Mouse (Mus musculus) forebrain, embryonic 13.5 days (tissue): ENCODE data around the gene Mia. TPM values are rescaled to one million over a fixed set of nuclear protein-coding genes. Genes with fewer than 3 reads are reported as not detected.

Source experiments
- ATAC-seq: fragments of 200-750 bp; cut with Nextera tagmentation; 2 replicates; pipeline ENCODE4 v1.8.0; 2017
- H3K27ac ChIP-seq: fragments of 300-500 bp; sonication (generic); 2 replicates; pipeline ENCODE4 v1.5.1; 2015; ENCODE audit warnings: inconsistent platforms, mild to moderate bottlenecking, moderate library complexity
- H3K27me3 ChIP-seq: fragments of 300-500 bp; sonication (generic); 2 replicates; pipeline ENCODE4 v1.6.1; 2015; ENCODE audit warnings: mild to moderate bottlenecking, inconsistent platforms
- H3K36me3 ChIP-seq: fragments of 300-500 bp; sonication (generic); 2 replicates; pipeline ENCODE4 v1.6.1; 2015; ENCODE audit warnings: mild to moderate bottlenecking, inconsistent platforms; ENCODE audit not compliant: poor library complexity, severe bottlenecking
- H3K4me1 ChIP-seq: fragments of 300-500 bp; sonication (generic); 2 replicates; pipeline ENCODE4 v1.6.1; 2015; ENCODE audit warnings: inconsistent platforms
- H3K4me2 ChIP-seq: fragments of 300-500 bp; sonication (generic); 2 replicates; pipeline ENCODE4 v1.6.1; 2015; ENCODE audit warnings: inconsistent platforms, mild to moderate bottlenecking, moderate library complexity
- H3K4me3 ChIP-seq: fragments of 300-500 bp; sonication (generic); 2 replicates; pipeline ENCODE4 v1.5.1; 2015; ENCODE audit warnings: mild to moderate bottlenecking, inconsistent platforms
- H3K9ac ChIP-seq: fragments of 300-500 bp; sonication (generic); 2 replicates; pipeline ENCODE4 v1.6.1; 2015; ENCODE audit warnings: mild to moderate bottlenecking, inconsistent platforms
- H3K9me3 ChIP-seq: fragments of 300-500 bp; sonication (generic); replicated peaks from 2 replicates; pipeline ENCODE4 v1.6.1; 2016; ENCODE audit warnings: inconsistent platforms
- WGBS: fragments of 180-500 bp; shearing (Covaris S2); methylation state at CpG from one replicate; pipeline ENCODE4 v1.1.7; 2015; 5-methylcytosine and 5-hydroxymethylcytosine counted together
- polyA plus RNA-seq: library from polyadenylated mRNA; unstranded; fragments of >200 nt; fragmentation: Nextera tagmentation; extraction: Ambion mirVana; gene quantifications from 2 replicates; pipeline ENCODE4 v1.2.1, GENCODE M21; 2015

The Mia gene
- polyA plus RNA-seq, 1 experiment from 2014 or later, result 4.3 TPM

DNA sequence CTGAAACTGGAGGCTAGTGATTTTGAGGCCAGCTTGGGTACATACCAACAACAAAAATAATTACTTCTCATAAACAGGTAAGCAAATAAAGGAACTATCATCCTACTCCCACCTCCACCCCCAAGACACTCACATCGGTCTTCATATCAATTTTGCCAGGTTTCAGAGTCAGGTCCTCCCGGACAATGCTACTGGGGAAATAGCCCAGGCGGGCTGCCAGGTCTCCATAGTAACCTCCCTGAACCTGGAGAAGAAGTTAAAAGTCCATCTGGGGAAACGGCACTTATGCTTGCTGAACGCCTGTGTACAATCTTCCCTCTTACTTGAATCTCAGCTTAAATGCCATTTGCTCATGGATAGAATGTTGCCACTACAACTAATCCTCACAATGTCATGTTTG lies 921 bp downstream of the Mia start:
- Histone ChIP-seq H3K9ac (no peak overlapping the region), H3K27me3 (no peaks in the 10 kb centered on the region), H3K4me2 (no peak overlapping the region), H3K4me1 (peaks cover 18% of the 10 kb centered on the region), H3K4me3 (no peak overlapping the region), H3K36me3 (peaks cover 28% of the 10 kb centered on the region), H3K9me3 (no peaks in the 10 kb centered on the region), H3K27ac (no peak overlapping the region)
- ATAC-seq, result no peak
- 51% methylated on average over 5 of the region's 5 CpGs for WGBS

DNA sequence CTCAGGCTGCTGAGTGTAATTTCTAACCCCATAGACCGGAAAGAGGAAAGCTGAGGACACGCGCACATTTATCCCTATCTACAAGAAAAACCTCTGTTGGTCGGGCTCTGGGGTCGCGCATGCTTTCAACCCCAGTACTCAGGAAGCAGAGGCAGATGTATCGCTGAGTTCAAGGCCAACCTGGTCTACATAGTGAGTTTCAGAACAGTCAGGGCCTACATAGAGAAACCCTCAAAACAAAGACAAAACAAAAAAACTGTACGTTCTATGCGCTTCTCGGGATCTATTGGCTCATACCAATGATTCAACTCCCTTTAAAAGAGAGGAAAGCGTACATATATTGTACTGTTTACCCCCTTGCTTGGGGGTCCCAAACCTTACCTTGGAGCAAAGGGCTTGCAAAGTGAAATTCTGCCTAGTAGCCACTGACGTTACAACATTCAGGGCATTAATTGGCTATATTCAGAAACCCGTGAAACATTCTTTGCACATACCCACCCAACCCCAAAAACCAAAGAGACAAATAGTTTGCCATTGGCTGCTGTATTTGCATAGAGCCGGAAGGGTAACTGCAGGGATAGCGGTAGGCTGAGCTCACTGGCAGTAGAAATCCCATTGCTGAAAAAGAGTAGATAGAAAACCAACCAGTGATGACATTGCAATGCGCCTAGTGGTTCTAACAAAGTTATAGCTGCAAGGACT lies 1.6 kb downstream of the Mia start:
- H3K9me3 ChIP-seq, result no peaks in the 10 kb centered on the region
- no peaks in the 10 kb centered on the region for H3K27me3 ChIP-seq
- H3K4me3 ChIP-seq, result peak overlapping the region; percentile 61
- 50% methylated on average over 16 of the region's 16 CpGs for WGBS
- peak overlapping the region; percentile 56 for H3K4me2 ChIP-seq
- no peak; the same call in 1 of the 2 replicates for ATAC-seq
- peaks cover 18% of the 10 kb centered on the region for H3K4me1 ChIP-seq
- H3K27ac ChIP-seq, result peak overlapping the region; percentile 78
- peaks cover 28% of the 10 kb centered on the region for H3K36me3 ChIP-seq
- peak overlapping the region; percentile 57 for H3K9ac ChIP-seq

DNA sequence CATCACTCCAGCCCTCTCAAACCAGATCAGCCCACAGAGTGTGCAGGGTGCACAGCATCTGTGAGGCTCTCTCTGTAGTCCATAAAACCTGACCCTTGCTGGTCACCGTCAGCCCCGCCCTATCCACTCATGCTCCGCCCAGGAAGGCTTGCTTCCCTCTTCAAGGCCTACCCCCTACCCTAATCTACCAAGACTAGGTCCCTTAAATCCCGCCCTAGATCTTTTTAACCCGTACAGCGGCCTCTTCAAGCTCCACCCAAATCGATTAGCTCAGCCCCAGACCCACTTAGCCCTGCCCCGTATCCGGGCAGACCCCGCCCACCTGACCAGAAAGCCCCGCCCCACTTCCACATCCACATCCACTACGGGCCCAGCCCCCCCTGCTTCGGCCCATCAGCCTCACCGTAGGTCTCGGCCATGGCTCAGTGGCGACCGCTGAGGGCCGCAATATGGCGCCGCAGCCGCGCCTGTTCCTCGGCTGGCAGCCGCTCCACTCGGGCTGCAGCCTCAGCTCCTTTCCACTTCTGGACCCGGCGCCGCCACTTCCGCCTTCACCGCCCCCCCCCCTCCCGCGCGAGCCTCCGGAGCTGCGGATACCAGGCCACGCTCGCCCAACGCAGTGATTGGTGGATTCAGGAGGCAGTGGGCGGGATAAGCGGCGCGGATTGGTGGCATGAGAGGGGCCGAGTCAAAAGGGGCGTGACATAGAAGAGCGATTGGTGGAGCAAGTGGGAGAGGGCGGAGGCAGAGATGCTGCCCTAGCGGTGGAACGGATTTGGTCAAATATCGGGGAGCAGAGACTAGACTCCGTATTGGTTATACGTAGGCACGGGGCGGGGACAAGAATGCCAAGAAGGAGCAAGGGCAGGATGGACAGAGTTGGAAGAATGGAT lies 2.4 kb downstream of the Mia start, which contains the start of gene Rab4b:
Rab4b (minus strand) TSS at position 573 of the 893 bp plus-strand sequence.
- peak within 1 kb of the TSS; percentile 85 for H3K27ac ChIP-seq
- H3K4me3 ChIP-seq, result peak within 1 kb of the TSS; percentile 61
- no peaks in the 10 kb centered on the region for H3K27me3 ChIP-seq
- no peaks in the 10 kb centered on the region for H3K9me3 ChIP-seq
- peak; percentile 98 for ATAC-seq
- peaks cover 29% of the 10 kb centered on the region for H3K36me3 ChIP-seq
- H3K4me2 ChIP-seq, result peak within 1 kb of the TSS; percentile 56
- H3K4me1 ChIP-seq, result peaks cover 18% of the 10 kb centered on the region
- H3K9ac ChIP-seq, result peak within 1 kb of the TSS; percentile 57
- under 1% methylated on average over 51 of the region's 53 CpGs for WGBS

DNA sequence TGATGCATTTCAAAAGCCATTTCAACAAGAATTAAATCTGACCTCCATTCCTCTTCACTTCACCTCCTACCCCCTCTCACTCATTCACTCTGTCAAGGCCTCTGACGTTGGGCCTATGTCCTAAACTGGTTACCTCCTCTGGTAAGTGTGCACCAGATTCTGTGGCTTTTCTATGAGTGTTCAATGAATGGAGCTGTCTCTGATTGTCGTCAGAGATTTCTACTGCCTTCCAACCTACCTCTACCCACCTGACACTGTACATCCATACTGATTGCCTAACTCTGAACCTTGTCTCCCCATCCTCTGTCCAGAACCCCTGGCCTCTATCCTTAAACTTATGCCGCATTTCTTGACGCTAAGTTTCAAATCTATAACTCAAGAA lies 3.0 kb downstream of the Mia start:
- Histone ChIP-seq H3K9me3 (no peaks in the 10 kb centered on the region), H3K27me3 (no peaks in the 10 kb centered on the region), H3K4me2 (peak overlapping the region; percentile 56), H3K4me1 (peaks cover 18% of the 10 kb centered on the region), H3K27ac (peak overlapping the region; percentile 85), H3K4me3 (peak overlapping the region; percentile 61), H3K9ac (peak overlapping the region; percentile 54), H3K36me3 (peaks cover 29% of the 10 kb centered on the region)
- no peak; the same call in 1 of the 2 replicates for ATAC-seq
- 21% methylated on average over 4 of the region's 4 CpGs for WGBS

DNA sequence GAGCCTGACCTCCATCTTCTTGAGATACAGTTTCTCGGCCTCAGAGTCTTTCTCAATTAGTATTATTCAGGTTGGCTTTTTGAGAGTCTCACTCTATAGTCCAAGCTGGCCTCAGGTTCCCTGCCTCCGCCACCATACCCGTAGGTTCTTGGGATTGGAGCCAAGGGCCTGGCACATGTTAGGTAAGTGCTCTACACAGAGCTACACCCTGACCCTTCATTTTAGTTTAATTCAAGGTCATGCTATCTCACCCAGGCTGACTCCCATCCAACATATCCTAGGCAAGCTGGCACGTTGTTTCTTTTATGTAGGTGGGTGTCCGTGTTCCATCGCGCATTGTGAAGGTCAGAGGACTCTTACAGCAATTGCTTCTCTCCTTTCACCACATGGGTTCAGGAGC lies 6.1 kb downstream of the Mia start:
- no peak overlapping the region for H3K9ac ChIP-seq
- no peaks in the 10 kb centered on the region for H3K9me3 ChIP-seq
- H3K4me1 ChIP-seq, result peaks cover 14% of the 10 kb centered on the region
- H3K4me3 ChIP-seq, result no peak overlapping the region
- H3K27me3 ChIP-seq, result no peaks in the 10 kb centered on the region
- 93% methylated on average over 7 of the region's 7 CpGs for WGBS
- H3K27ac ChIP-seq, result no peak overlapping the region
- H3K36me3 ChIP-seq, result peaks cover 51% of the 10 kb centered on the region
- no peak overlapping the region for H3K4me2 ChIP-seq
- ATAC-seq, result no peak

DNA sequence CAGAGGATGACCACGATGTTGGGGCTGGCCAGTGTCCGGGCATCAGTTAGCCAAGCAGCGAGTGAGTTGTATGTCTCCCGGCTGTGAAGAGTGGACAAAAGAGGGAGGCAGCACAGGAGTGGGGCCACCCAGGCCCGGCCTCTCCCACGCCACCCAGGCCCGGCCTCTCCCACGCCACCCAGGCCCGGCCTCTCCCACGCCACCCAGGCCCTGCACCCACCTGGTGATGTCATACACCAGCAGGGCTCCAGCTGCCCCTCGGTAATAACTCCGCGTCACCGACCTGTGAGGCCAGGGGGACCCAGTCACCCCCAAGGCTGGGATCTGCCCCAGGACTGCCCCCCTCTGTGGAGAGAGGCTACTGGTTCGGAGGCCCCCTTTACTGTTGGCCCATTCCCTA lies 6.5 kb downstream of the Mia start:
- Histone ChIP-seq H3K36me3 (peaks cover 51% of the 10 kb centered on the region), H3K9me3 (no peaks in the 10 kb centered on the region), H3K4me3 (no peak overlapping the region), H3K27me3 (no peaks in the 10 kb centered on the region), H3K9ac (no peak overlapping the region), H3K4me2 (no peak overlapping the region), H3K27ac (no peak overlapping the region), H3K4me1 (peaks cover 12% of the 10 kb centered on the region)
- no peak for ATAC-seq
- 93% methylated on average over 15 of the region's 15 CpGs for WGBS

DNA sequence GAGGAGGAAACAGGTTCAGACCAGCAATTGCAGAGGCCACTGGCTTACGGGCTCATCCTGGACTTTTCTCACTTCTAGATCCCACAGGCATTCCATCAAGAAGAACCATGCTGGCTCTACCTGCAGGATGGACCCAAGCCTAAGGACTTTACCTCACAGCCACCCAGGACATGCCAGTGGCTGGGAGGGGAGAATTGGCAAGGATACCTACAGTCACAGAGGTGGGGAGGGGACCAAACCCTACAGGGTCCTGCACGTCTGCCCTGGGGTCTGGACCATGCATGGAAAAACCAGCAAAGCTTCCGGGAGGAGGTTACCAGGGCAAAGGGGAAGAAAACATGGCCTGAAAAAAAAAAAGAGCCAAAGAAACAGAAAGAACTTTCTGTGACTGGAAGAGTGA lies 10.0 kb downstream of the Mia start:
- WGBS, result 91% methylated on average over 3 of the region's 3 CpGs
- Histone ChIP-seq H3K9ac (no peak overlapping the region; the same call in 1 of the 2 replicates), H3K4me2 (no peak overlapping the region), H3K27ac (no peak overlapping the region), H3K27me3 (no peaks in the 10 kb centered on the region), H3K4me1 (peaks cover 9% of the 10 kb centered on the region), H3K4me3 (no peak overlapping the region), H3K36me3 (peaks cover 51% of the 10 kb centered on the region), H3K9me3 (no peaks in the 10 kb centered on the region)
- ATAC-seq, result no peak

DNA sequence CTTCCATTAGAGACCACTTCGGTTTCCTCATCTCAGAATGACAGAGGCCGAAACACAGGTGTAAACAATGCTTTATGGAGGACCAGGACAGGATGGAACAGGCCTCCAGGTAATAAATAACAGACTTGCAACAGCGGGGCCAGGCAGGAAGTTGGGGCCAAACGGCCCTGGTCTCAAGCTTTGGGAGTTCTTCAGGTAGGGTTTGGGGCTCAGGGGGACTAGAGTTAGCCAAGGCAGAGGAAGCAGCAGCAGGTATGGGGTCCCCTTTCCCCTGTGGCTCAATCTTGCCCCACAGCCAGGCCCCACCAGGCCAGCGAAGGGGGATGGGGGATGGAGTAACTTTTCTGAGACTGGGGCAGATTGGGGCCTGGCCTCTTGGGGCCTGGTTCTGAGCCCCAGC lies 12.6 kb downstream of the Mia start:
- H3K4me2 ChIP-seq, result no peak overlapping the region
- no peak overlapping the region for H3K4me3 ChIP-seq
- peaks cover 34% of the 10 kb centered on the region for H3K4me1 ChIP-seq
- no peak overlapping the region for H3K9ac ChIP-seq
- WGBS, result 89% methylated on average over 5 of the region's 5 CpGs
- H3K27ac ChIP-seq, result no peak overlapping the region
- H3K36me3 ChIP-seq, result peaks cover 47% of the 10 kb centered on the region
- no peak for ATAC-seq
- no peaks in the 10 kb centered on the region for H3K27me3 ChIP-seq
- no peaks in the 10 kb centered on the region for H3K9me3 ChIP-seq

DNA sequence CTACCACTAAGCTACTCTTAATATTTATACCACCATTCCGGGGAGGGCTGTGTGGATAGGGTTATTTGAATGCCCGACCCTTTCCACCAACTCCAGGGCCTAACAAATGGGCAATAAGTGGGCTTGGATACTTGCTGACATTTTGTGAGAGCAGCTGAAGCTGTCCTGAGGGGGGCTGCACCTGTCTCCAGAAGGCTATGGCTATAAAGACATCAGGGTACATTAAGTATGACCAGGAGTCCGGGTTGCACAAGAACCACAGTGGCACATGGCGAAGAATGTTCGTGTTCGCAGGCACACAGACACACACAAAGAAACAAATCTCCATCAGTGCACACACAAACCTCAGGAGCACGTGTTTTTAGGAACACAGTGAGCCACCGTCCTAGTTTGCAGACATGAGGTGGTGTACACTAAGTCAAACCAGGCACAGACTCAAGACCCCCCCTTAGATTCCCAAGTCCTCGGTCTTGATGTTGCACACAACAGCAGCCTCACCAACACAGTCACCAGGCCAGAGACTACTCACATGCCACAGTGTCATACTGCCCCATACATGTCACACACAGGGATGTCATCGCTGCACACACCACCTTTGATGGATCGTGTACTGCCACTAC lies 13.4 kb downstream of the Mia start:
- Histone ChIP-seq H3K4me3 (peak overlapping the region; percentile 78), H3K27ac (peak overlapping the region; percentile 97), H3K9me3 (no peaks in the 10 kb centered on the region), H3K9ac (peak overlapping the region; percentile 86), H3K27me3 (no peaks in the 10 kb centered on the region), H3K4me1 (peaks cover 42% of the 10 kb centered on the region), H3K36me3 (peaks cover 47% of the 10 kb centered on the region), H3K4me2 (peak overlapping the region; percentile 86)
- 73% methylated on average over 11 of the region's 11 CpGs for WGBS
- peak; percentile 1; the same call in 1 of the 2 replicates for ATAC-seq

DNA sequence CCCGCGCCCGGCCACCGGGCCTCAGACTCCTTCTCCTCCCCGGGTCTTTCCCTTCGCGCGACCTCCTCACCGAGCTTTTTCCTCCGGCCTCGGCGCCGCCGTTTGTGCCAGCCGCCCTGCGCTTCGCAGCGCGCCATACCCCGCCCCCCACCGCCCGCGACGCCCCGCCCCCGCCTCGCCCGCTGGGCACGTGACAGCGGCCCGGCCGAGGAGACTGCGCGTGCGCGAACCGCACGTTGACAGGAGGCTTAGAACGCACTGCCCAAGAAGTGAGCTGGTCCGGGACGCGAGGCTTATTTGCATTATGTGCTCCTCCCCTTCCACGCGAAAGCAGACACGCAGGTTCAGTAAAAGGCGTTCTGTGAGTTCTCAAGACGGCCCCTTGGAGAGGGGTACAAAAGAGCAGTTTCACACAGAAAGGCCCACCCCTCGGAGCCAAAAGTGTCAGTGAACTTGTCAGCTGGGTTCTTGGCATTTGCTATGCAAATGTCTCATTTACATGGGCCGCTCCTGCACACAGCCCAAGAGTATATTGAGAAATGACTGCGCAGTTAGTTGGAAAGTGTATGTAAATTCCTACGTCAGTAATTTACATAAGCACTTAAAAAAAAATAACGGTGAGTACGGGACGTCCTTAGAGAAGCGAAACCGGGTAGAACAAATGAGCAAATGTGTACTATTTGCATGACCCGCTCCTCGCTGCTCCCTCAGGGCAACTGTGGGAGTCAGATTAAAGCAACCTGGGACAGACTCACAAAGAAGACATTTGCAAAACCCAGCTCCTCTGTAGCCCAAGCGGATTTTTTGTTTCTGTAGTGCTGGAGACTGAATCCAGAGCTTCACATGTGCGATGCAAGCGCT lies 14.1 kb downstream of the Mia start, which contains the start of gene Egln2:
Egln2 (minus strand) TSS at position 189 of the 861 bp plus-strand sequence.
- ATAC-seq, result peak; percentile 87
- Histone ChIP-seq H3K4me3 (peak within 1 kb of the TSS; percentile 78), H3K4me2 (peak within 1 kb of the TSS; percentile 86), H3K9ac (peak within 1 kb of the TSS; percentile 86), H3K4me1 (peaks cover 49% of the 10 kb centered on the region), H3K27ac (peak within 1 kb of the TSS; percentile 97), H3K27me3 (no peaks in the 10 kb centered on the region), H3K36me3 (peaks cover 46% of the 10 kb centered on the region), H3K9me3 (no peaks in the 10 kb centered on the region)
- 1% methylated on average over 60 of the region's 61 CpGs for WGBS

DNA sequence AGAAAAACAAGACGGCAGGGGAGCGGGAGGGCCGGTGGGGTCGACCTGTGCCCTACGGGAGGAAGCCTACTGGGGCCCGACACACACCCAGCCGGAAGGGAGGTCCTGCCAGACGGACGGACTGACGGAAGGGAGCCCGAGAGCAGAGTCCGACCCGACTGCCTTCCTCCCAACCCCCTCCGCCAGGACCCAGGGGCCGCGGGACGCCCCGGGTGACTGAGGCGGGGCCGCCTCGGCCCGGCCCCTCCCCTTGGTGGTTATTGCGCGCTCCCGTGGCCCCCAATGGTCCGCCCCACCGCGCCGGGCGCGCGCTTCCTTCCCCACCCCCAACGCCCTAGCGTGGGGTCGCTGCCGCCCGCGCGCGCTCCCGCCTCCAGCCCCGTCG lies 14.7 kb downstream of the Mia start:
- Histone ChIP-seq H3K9ac (peak overlapping the region; percentile 86), H3K4me1 (peaks cover 55% of the 10 kb centered on the region), H3K36me3 (peaks cover 47% of the 10 kb centered on the region), H3K4me3 (peak overlapping the region; percentile 78), H3K27me3 (no peaks in the 10 kb centered on the region), H3K27ac (peak overlapping the region; percentile 97), H3K9me3 (no peaks in the 10 kb centered on the region), H3K4me2 (peak overlapping the region; percentile 86)
- ATAC-seq, result peak; percentile 58
- WGBS, result under 1% methylated on average over 43 of the region's 43 CpGs
